In genomic region chr10:24873624-24874023, GRCm38 (mm10) we compare ENCODE assay signal across 12 mouse cellular contexts. TPM values are rescaled to one million over a fixed set of nuclear protein-coding genes. Genes with fewer than 3 reads are reported as not detected.
DNase-seq lines count a peak whose midpoint lies in the region; ATAC-seq and TF ChIP-seq lines count a peak whose summit lies in the region.
"Had no signal": no experiment of that assay in that cellular context is flagged by ENCODE, and none has a peak within 500 bp of the region (broad histone marks: within the 10 kb centered on the region; RNA-seq: fewer than 3 reads in every experiment).

No protein-coding gene starts in this region.

- no peak for ATAC-seq in heart, embryonic 11.5 days (replicated peaks; ENCODE audit: insufficient number of reproducible peaks, low FRiP score, low TSS enrichment)
- no peak for ATAC-seq in lung, postnatal 0 days
- ATAC-seq in forebrain, embryonic 13.5 days: no peak

- no peaks in the 10 kb centered on the region for H3K9me3 ChIP-seq in heart, embryonic 11.5 days (replicated peaks; ENCODE audit: control insufficient read depth, low read length)
- no peaks in the 10 kb centered on the region for H3K9me3 ChIP-seq in lung, postnatal 0 days (ENCODE audit: low read length)
- H3K9me3 ChIP-seq in MEL (replicated peaks; ENCODE audit: insufficient read depth, low read length): no peaks in the 10 kb centered on the region
- no peaks in the 10 kb centered on the region for H3K9me3 ChIP-seq in forebrain, embryonic 13.5 days (replicated peaks)
- H3K9me3 ChIP-seq: forebrain, embryonic 10.5 days had no signal

- H3K79me2 ChIP-seq in MEL (ENCODE audit: control insufficient read depth, insufficient read depth, low read length, poor library complexity): peaks cover 8% of the 10 kb centered on the region

- peaks cover 26% of the 10 kb centered on the region for H3K36me3 ChIP-seq in heart, embryonic 11.5 days (ENCODE audit: control insufficient read depth, insufficient read depth, low read length)
- H3K36me3 ChIP-seq in lung, postnatal 0 days (ENCODE audit: insufficient read depth, low read length): peaks cover 26% of the 10 kb centered on the region; the same call in 1 of the 2 replicates
- peaks cover 2 to 4% of the 10 kb centered on the region in 2 experiments; a peak in 3 of 4 replicates for H3K36me3 ChIP-seq in MEL (ENCODE audit: control insufficient read depth in 1 of 2, insufficient read depth in 2 of 2, low read length in 2 of 2)
- H3K36me3 ChIP-seq in forebrain, embryonic 13.5 days (ENCODE audit: poor library complexity, severe bottlenecking): peaks cover 68% of the 10 kb centered on the region

- H3K9ac ChIP-seq in heart, embryonic 11.5 days (ENCODE audit: low read depth, low read length): no peak overlapping the region
- H3K9ac ChIP-seq in lung, postnatal 0 days (replicated peaks; ENCODE audit: low read depth): no peak overlapping the region
- H3K9ac ChIP-seq in MEL (ENCODE audit: control insufficient read depth, low read depth, low read length, poor library complexity, severe bottlenecking): no peak overlapping the region
- H3K9ac ChIP-seq in forebrain, embryonic 13.5 days: no peak overlapping the region

- H3K4me3 ChIP-seq in heart, embryonic 11.5 days (ENCODE audit: low read depth, low read length): no peak overlapping the region
- no peak overlapping the region for H3K4me3 ChIP-seq in lung, postnatal 0 days (ENCODE audit: low read depth, low read length)
- H3K4me3 ChIP-seq in MEL (ENCODE audit: control insufficient read depth in 1 of 2, insufficient read depth in 1 of 2, low read depth in 2 of 2, low read length in 2 of 2): no peak overlapping the region
- no peak overlapping the region for H3K4me3 ChIP-seq in forebrain, embryonic 13.5 days
- H3K4me3 ChIP-seq: forebrain, embryonic 10.5 days had no signal

- no peak overlapping the region for H3K4me2 ChIP-seq in heart, embryonic 11.5 days
- H3K4me2 ChIP-seq in lung, postnatal 0 days (replicated peaks; ENCODE audit: low read depth, low read length): no peak overlapping the region
- no peak overlapping the region for H3K4me2 ChIP-seq in forebrain, embryonic 13.5 days

- no peaks in the 10 kb centered on the region for H3K4me1 ChIP-seq in heart, embryonic 11.5 days (ENCODE audit: control insufficient read depth, insufficient read depth, low read length)
- H3K4me1 ChIP-seq in lung, postnatal 0 days (ENCODE audit: insufficient read depth, low read depth, low read length): no peaks in the 10 kb centered on the region
- peaks cover 0 to 3% of the 10 kb centered on the region in 2 experiments; a peak in 1 of 4 replicates for H3K4me1 ChIP-seq in MEL (ENCODE audit: control insufficient read depth in 1 of 2, insufficient read depth in 2 of 2, low read length in 2 of 2)
- 0 out of 2 replicates have a peak, but pooled peaks cover 3% of the 10 kb centered on the region for H3K4me1 ChIP-seq in forebrain, embryonic 13.5 days

- DNase-seq in heart, adult 11 months: peak; percentile 45
- no peak for DNase-seq in lung, postnatal 0 days (ENCODE audit: low spot score)
- no peak for DNase-seq in lung, postnatal 36 days
- peak; percentile 50 for DNase-seq in MEL (ENCODE audit: low read depth, low spot score)
- peak; percentile 12 for DNase-seq in naive thymus-derived CD4-positive, alpha-beta T cell, adult 2 months (ENCODE audit: low read depth)
- DNase-seq in cerebellum, adult 11-12 months: no peak
- DNase-seq: heart, postnatal 36 days had no signal

- no peak overlapping the region for H3K27ac ChIP-seq in heart, embryonic 11.5 days (ENCODE audit: low read depth, low read length)
- H3K27ac ChIP-seq in lung, postnatal 0 days (ENCODE audit: low read length): no peak overlapping the region
- no peak overlapping the region for H3K27ac ChIP-seq in MEL (ENCODE audit: control insufficient read depth, low read depth, low read length)
- no peak overlapping the region for H3K27ac ChIP-seq in forebrain, embryonic 13.5 days
- H3K27ac ChIP-seq: forebrain, embryonic 10.5 days had no signal

- peak; percentile 11; the same call in 1 of the 2 replicates for TF ChIP-seq RAD21 in MEL (IDR thresholded peaks at IDR 0.05; ENCODE audit: low read depth, low read length)

- TF ChIP-seq EP300 in lung, postnatal 0 days (IDR thresholded peaks at IDR 0.05): no peak
- no peak for TF ChIP-seq EP300 in MEL (IDR thresholded peaks at IDR 0.05; ENCODE audit: low read depth in 1 of 2, low read length in 2 of 2)

- 74% methylated on average over 4 of the region's 4 CpGs for WGBS in heart, embryonic 11.5 days (ENCODE audit: insufficient replicate concordance)
- WGBS in lung, postnatal 0 days: 78% methylated on average over 4 of the region's 4 CpGs
- WGBS in forebrain, embryonic 13.5 days: 84% methylated on average over 4 of the region's 4 CpGs

- H3K27me3 ChIP-seq in heart, embryonic 11.5 days (ENCODE audit: control insufficient read depth, insufficient read depth, low read length): no peaks in the 10 kb centered on the region
- no peaks in the 10 kb centered on the region for H3K27me3 ChIP-seq in lung, postnatal 0 days (replicated peaks; ENCODE audit: insufficient read depth, low read length)
- no peaks in the 10 kb centered on the region for H3K27me3 ChIP-seq in MEL (ENCODE audit: control insufficient read depth in 1 of 2, insufficient read depth in 2 of 2, low read length in 2 of 2)
- H3K27me3 ChIP-seq in forebrain, embryonic 13.5 days: no peaks in the 10 kb centered on the region

- TF ChIP-seq POLR2A in MEL (IDR thresholded peaks at IDR 0.05; ENCODE audit: control insufficient read depth in 1 of 2, insufficient read depth in 1 of 2, low read depth in 1 of 2, low read length in 2 of 2, poor library complexity in 1 of 2): no peak

- peak; percentile 48 for TF ChIP-seq CTCF in lung, postnatal 0 days (IDR thresholded peaks at IDR 0.05)
- TF ChIP-seq CTCF in MEL (IDR thresholded peaks at IDR 0.05 in 2 of 3, conservative IDR thresholded peaks at IDR 0.05 in 1 of 3; ENCODE audit: control insufficient read depth in 1 of 3, insufficient read depth in 1 of 3, low read depth in 2 of 3, low read length in 3 of 3, poor library complexity in 1 of 3, severe bottlenecking in 1 of 3): peak; percentile 53 to 62 (median 60)

TF ChIP-seq in MEL, 35 proteins besides CTCF, POLR2A, EP300 and RAD21:
- TF ChIP-seq SMC3 (IDR thresholded peaks at IDR 0.05; ENCODE audit: low read depth, low read length) (peak; percentile 30), ZNF384 (IDR thresholded peaks at IDR 0.05; ENCODE audit: low read depth, low read length) (no peak)
TF ChIP-seq in MEL: peak in this region for 1.

RNA-seq across cellular contexts. Expression of gene Med23, which starts 3.8 kb away (rescaled TPM):
- 17.7 and 18.4 TPM in 2 replicates for polyA plus RNA-seq in heart, embryonic 11.5 days (2014; fragmentation: Nextera tagmentation; extraction: Ambion mirVana)
- polyA plus RNA-seq in lung, postnatal 0 days (2015; fragmentation: Nextera tagmentation; extraction: Ambion mirVana): 7.4 and 9.7 TPM in 2 replicates
- 18.8 and 19.3 TPM in 2 replicates for total RNA-seq in MEL (2012; rRNA removed)
- 10 to 100 TPM; 23.7 to 52.2 TPM for polyA plus RNA-seq in MEL (2012; ENCODE audit: insufficient read depth in 1 of 2, insufficient read length in 2 of 2, low read depth in 1 of 2, low replicate concordance in 2 of 2, missing spikeins in 1 of 2)
- polyA plus RNA-seq in forebrain, embryonic 13.5 days (2015; fragmentation: Nextera tagmentation; extraction: Ambion mirVana): 27.9 and 28.8 TPM in 2 replicates

RNA-seq across cellular contexts. Expression of gene Enpp3, which starts 31.0 kb away (rescaled TPM):
- polyA plus RNA-seq in heart, embryonic 11.5 days (2014; fragmentation: Nextera tagmentation; extraction: Ambion mirVana): 2.0 and 2.1 TPM in 2 replicates
- polyA plus RNA-seq in lung, postnatal 0 days (2015; fragmentation: Nextera tagmentation; extraction: Ambion mirVana): 1.2 and 1.4 TPM in 2 replicates
- 0.08 and 0.16 TPM in 2 replicates for total RNA-seq in MEL (2012; rRNA removed)
- polyA plus RNA-seq in MEL (2012; ENCODE audit: insufficient read depth in 1 of 2, insufficient read length in 2 of 2, low read depth in 1 of 2, low replicate concordance in 2 of 2, missing spikeins in 1 of 2): under 1 TPM in 1 of 2 experiments, not detected in 1; 0.22 TPM
- polyA plus RNA-seq in forebrain, embryonic 13.5 days (2015; fragmentation: Nextera tagmentation; extraction: Ambion mirVana): 2.8 TPM in 2 replicates
- total RNA-seq: monocyte, adult 5-6 weeks had no signal

RNA-seq across cellular contexts. Expression of gene Arg1, which starts 53.7 kb away (rescaled TPM):
- polyA plus RNA-seq in heart, embryonic 11.5 days (2014; fragmentation: Nextera tagmentation; extraction: Ambion mirVana): 1.1 TPM in 2 replicates
- polyA plus RNA-seq in lung, postnatal 0 days (2015; fragmentation: Nextera tagmentation; extraction: Ambion mirVana): 4.9 and 8.4 TPM in 2 replicates
- total RNA-seq in MEL (2012; rRNA removed): not detected in 2 replicates
- polyA plus RNA-seq in MEL (2012; ENCODE audit: insufficient read depth in 1 of 2, insufficient read length in 2 of 2, low read depth in 1 of 2, low replicate concordance in 2 of 2, missing spikeins in 1 of 2): under 1 TPM in 1 of 2 experiments, not detected in 1; 0.26 TPM
- polyA plus RNA-seq in forebrain, embryonic 13.5 days (2015; fragmentation: Nextera tagmentation; extraction: Ambion mirVana): 0.76 and 1.2 TPM in 2 replicates
- total RNA-seq: heart, postnatal 36 days; left cerebral cortex, postnatal 14 days; monocyte, adult 5-6 weeks had no signal

Comparison
In these comparisons a context has a peak if more than half of its experiments do, and no peak if none do; other contexts are left out.
1. DNase-seq: peak in heart, adult 11 months (single experiment), MEL (single experiment) and naive thymus-derived CD4-positive, alpha-beta T cell, adult 2 months (single experiment); none in lung, postnatal 0 days (single experiment), lung, postnatal 36 days (single experiment) and cerebellum, adult 11-12 months (single experiment).